Mouse (Mus musculus) kidney, postnatal 25 days (tissue): ENCODE results near the gene Rnf167.

ENCODE experiments used
- DNase-seq, 2 experiments: peaks; one replicate each; pipeline ENCODE4 v3.0.0; 2021; ENCODE audit warnings: mixed read lengths in 2 of 2

Rnf167 gene

GRCm38 (mm10) chr11:70646691-70647650 is at the start of gene Rnf167, which contains the start of gene Slc25a11:
Rnf167 (plus strand) TSS chr11:70647235.
Slc25a11 (minus strand) TSS chr11:70647479.
- peak; percentile 99 for DNase-seq

DNA sequence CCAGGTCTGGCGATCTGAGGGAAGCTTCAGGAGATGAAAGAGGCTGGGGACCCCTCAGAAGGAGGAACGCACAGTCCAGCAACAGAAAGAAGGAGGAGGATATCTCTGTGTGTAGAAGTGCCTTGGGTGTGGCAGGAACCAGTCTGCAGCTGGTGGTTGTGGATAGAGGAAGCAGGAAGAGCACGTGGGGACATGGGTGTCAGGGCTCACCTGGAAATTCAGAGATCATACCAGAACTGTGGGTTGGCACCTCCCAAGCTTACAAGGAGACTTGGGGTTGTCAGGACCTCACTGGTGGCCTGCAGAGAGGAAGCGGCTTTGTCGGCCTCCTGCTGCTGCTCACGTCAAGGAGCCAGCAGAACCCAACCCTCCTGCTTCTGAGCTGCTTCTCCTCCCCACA is 49.7 kb upstream of the Rnf167 start:
- DNase-seq, result no peak

DNA sequence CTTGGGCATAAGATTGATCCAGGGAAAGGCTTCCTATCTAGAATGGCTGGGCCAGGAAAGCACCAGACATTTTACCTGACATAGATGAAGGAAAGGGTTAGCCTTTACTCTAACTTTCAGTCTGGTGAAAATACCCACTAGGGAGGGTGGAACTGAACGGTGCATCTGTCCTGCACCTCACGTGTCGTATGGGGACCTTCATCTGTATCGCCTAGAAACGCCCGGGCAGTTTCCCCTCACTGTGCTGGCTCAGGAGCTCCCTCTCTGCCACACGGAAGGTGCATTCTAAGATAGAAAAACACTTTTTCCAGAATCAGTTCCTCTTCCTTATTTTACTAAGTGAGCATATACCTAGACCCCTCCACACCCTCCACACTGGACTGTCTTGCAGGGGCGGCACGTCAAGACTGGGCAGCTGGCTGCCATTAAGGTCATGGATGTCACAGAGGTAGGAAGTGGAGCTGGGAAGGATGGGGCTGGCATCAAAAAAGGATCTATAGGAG is 48.5 kb upstream of the Rnf167 start:
- no peak for DNase-seq

- peak; percentile 80 to 87 for DNase-seq
Measured at GRCm38 (mm10) chr11:70605024-70605566, 41.9 kb upstream of the Rnf167 start.

DNA sequence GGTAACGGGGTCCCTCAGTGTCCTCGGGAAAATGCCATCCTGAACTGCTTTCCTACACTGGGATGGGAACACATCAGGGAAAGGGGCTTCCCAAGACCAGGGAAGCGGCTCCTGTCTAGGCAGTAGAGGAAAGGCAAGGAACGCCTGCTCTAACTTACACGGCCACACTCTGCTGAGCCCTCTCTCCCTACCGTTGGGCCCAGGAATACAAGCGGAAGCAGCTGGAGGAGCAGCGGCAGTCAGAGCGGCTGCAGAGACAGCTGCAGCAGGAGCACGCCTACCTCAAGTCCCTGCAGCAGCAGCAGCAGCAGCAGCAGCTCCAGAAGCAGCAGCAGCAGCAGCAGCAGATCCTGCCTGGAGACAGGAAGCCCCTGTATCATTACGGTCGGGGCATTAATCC is 40.3 kb upstream of the Rnf167 start:
- no peak for DNase-seq

DNA sequence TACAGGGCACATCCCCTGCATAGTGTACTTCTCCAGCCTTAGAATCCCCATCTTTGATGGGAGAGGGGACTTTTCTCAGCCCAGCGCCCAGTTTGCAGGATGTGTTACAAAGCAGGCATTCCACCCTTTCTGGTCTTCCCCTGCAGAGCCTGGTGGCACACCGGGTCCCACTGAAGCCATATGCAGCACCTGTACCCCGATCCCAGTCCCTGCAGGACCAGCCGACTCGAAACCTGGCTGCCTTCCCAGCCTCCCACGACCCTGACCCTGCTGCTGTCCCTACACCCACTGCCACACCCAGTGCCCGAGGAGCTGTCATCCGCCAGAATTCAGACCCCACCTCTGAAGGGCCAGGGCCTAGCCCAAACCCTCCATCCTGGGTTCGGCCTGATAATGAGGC is 39.4 kb upstream of the Rnf167 start:
- DNase-seq, result no peak

DNA sequence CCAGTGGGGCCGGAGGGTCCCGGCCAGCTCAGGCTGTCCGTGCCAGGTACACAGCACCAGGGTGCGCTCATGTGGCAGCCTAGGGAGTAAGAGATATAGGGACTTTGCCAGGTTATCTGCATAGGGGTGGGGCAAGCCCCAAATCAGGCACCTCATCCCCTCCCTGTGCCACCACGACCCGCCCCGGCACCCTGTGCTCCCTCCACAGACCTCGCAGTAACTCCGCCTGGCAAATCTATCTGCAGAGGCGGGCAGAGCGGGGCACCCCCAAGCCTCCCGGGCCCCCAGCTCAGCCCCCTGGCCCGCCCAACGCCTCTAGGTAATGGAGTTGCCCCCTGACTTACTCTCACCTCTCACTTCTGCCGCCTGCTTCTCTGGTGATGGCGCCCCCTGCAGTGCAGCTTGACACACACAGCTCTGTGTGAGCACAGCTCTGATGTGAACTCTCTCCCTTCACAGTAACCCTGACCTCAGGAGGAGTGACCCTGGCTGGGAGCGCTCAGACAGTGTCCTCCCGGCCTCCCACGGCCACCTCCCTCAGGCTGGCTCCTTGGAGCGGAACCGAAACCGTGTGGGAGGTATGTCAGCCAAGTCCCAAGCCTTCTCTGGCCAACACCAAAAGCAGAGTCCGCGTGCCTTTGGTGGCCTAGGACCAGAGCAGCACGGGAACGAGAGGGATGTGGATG is 38.5 kb upstream of the Rnf167 start:
- DNase-seq, result peak; percentile 67 to 87

DNA sequence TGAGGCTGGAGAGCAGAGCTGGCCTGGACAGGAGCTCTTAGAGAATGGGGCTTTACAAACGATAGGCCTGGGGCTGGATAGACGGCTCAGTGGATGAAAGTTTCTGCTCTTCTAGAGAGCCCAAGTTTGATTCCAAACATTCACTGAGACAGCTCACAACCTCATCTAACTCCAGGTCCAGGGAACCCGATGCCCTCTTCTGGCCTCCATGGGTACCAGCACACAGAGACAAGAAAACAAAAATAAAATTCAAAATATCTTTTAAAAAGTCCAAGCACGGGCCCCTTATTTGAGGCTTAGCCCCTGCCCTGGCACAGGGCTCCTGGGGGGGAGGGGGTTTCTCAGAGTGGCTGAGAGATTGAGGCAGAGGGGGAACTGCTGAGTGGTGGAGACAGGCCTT is 36.3 kb upstream of the Rnf167 start:
- no peak for DNase-seq

GRCm38 (mm10) chr11:70612505-70612904 is 34.5 kb upstream of the Rnf167 start:
- DNase-seq, result peak; percentile 31 to 57

- DNase-seq, result peak; percentile 79 to 84
Measured at GRCm38 (mm10) chr11:70615074-70615473, 32.0 kb upstream of the Rnf167 start.

DNA sequence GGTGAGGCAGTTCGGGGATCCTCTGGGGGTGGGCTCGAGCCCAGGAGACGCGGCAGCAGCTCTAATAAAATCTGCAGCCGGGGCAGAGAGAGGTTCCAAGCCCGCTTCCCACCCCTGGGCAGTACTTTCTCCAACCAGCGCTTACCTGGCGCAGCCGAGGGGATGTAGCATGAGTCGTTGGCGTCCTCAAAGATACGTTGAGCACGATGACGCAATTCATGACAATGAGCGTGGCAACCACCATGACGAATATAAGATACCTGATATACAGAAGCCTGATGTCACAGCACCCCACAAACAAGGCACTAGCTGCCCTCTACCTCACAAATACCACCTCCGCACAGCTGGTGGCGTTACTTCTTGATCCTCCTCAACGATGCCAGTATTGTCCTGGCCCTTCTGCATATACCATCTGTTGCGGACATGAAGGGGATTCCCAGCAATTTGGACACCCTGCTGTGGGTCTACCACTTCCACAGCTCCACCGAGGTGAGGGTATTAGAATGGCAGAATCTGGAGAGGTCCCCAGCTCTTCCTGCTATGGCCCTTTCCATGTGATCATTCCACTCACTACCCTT is 31.4 kb upstream of the Rnf167 start, which contains the start of gene 4930544D05Rik:
4930544D05Rik (plus strand) TSS at position 333 of the 578 bp plus-strand sequence.
- no peak for DNase-seq

GRCm38 (mm10) chr11:70619101-70619500 is 27.9 kb upstream of the Rnf167 start, which contains the start of gene Chrne:
Chrne (minus strand) TSS chr11:70619216.
- DNase-seq, result no peak

DNA sequence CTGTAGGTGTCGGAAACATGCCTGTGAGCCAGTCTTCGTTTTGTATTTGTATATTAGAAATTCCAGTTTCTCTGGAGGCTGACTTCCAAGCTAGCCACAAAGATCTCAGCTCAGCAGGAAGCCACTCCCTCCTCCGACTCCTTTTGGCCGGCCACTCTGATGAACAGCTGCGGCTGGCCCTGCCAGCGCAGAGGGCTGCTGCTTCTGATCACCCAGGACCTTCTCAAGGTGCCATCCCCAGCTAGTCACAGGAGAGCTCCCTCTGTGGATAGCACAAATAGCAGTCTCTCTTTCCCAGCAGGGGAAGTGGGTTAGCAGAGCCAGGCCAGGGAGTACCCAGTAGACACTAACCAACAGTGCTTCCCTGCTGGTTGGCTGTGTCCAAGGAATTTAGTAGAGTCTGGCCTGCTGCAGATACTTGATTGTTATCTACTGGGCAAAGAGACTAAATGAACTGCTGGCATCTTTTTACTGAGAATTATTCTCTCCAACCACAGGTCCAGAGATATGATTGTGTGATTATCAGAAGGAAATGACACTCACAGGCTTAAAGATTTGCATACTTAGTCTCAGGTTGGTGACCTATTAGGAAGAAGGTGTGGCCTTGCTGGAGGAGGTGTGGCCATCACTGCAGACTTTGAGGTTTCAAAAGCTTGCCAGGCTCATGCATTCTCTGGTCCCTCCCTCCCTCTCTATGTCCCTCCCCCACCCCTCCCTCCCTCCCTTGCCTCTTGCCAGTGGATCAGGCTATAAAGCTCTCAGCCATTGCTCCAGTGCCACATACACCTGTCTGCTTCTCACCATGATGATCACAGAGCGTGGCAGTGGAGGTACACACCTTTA is 24.8 kb upstream of the Rnf167 start:
- no peak for DNase-seq

DNA sequence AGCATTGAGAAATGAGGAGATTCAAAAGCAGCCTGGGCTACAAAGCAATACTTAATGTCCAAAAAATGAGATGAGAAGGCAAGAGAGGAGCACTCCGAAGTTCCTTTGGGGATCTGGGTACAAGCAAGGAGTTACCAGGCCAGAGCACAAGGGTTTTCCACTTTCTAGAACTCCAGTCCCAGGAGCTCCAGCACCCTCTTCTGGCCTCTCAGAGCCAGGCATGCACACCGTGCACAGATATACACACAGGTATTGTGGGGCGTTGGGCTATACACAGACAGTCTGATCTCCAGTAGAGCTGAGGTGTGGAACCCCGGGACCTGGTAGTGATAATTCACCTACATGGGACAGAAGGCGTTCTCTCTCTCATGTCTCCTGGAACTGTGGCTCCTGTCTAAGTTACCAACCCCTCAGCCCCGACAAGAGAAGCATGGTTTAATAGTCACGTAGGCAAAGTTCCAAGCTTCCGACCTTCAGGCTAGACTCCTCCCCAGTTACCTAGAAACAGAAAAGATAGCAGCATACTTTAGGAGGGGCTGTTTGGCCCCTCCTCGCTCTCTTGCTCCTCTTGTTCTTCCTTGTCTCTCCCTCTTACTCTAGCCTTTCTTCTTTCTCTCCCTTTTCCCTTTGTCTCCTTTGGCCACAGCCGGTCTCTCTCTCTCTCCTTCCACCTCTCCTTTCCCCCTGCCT is 23.8 kb upstream of the Rnf167 start:
- DNase-seq, result peak in 1 of 2 experiments; percentile 31

DNA sequence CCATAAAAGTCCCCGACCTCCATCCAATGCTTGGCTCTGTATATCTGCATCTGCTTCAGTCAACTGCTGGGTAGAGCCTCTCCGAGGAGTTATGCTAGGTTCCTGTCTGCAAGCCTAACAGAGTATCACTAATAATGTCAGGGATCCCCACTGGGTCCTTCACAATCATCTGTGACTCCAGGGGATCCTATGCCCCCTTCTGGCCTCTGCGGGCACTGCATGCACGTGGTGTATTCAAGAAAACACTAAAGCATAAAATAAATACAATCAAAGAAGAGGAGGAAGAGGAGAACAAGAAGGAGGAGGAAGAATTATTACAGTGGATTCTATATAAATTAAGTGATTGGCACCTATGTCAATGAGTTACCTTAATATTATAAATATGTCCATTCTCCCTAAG is 21.6 kb upstream of the Rnf167 start:
- peak; percentile 49 to 76 for DNase-seq

DNA sequence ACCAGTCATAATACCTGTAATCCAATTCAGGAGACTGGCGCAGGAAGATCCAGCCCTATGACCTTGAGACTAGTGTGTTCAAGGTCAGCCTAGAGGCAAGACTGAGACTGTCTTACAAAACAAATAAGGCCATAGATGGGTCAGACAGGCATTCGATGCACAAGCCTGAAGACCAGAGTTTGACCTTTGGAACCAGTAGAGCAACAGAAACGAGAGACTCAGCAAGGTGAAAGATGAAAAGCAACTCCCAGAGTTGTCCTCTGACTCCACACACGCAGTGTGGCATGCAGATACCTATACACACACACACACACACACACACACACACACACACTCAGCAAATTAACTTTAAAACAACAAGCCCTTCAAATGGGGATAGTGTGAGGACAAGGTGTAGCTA is 20.2 kb upstream of the Rnf167 start:
- DNase-seq, result peak in 1 of 2 experiments; percentile 47

- DNase-seq, result no peak
Measured at GRCm38 (mm10) chr11:70628431-70628830, 18.6 kb upstream of the Rnf167 start.

GRCm38 (mm10) chr11:70629557-70629956 is 17.5 kb upstream of the Rnf167 start:
- peak in 1 of 2 experiments; percentile 37 for DNase-seq

- DNase-seq, result peak; percentile 62 to 79
Measured at GRCm38 (mm10) chr11:70630129-70630528, 16.9 kb upstream of the Rnf167 start.

- DNase-seq, result peak in 1 of 2 experiments; percentile 35
Measured at GRCm38 (mm10) chr11:70635601-70636000, 11.4 kb upstream of the Rnf167 start.

- DNase-seq, result no peak
Measured at GRCm38 (mm10) chr11:70637764-70638163, 9.3 kb upstream of the Rnf167 start.
